Mouse (Mus musculus) layer of hippocampus, adult 18-20 months (tissue): Measurements from ENCODE around the gene Gm6588. TPM values are rescaled to one million over a fixed set of nuclear protein-coding genes. Genes with fewer than 3 reads are reported as not detected.

Source experiments
- total RNA-seq, 2 experiments: library from RNA; stranded (reverse); gene quantifications; 2 replicates each; pipeline ENCODE4 v1.2.3; 2021

The Gm6588 gene
- total RNA-seq, 2 experiments from 2014 or later, result not detected

Other genes starting within 250 kb of the Gm6588 start
- 1 to 10 TPM in 1 of 2 experiments, not detected in 1; 1.0 TPM for gene Cryba4, start 196.9 kb upstream of the Gm6588 start, total RNA-seq
- gene Crybb1, start 193.6 kb upstream of the Gm6588 start, total RNA-seq, result 1 to 10 TPM; 8.5 to 9.2 TPM
- 10 to 100 TPM; 37.0 to 40.5 TPM for gene Tpst2, start 172.7 kb upstream of the Gm6588 start, total RNA-seq
- 10 to 100 TPM; 38.8 to 42.0 TPM for gene Tfip11, start 123.1 kb upstream of the Gm6588 start, total RNA-seq
- 10 to 100 TPM; 19.0 to 22.6 TPM for gene Srrd, start 106.4 kb upstream of the Gm6588 start, total RNA-seq
- 10 to 100 TPM; 29.4 to 30.7 TPM for gene Hps4, start 106.3 kb upstream of the Gm6588 start, total RNA-seq
- gene Gm6583, start 93.4 kb upstream of the Gm6588 start, total RNA-seq, result not detected
- gene Asphd2, start 54.6 kb upstream of the Gm6588 start, total RNA-seq, result 100 to 1,000 TPM; 212 to 229 TPM
- gene Sez6l, start 127.8 kb downstream of the Gm6588 start, total RNA-seq, result 100 to 1,000 TPM; 226 to 228 TPM